Mouse (Mus musculus): ENCODE measurements around the gene Tbc1d22b. TPM values are rescaled to one million over a fixed set of nuclear protein-coding genes. Genes with fewer than 3 reads are reported as not detected.
"Not testable (repeated sequence)": the region's sequence is repeated elsewhere in the genome, so short reads cannot be mapped to it uniquely, and the experiment has no call there.

Tbc1d22b gene
- total RNA-seq (2021) = 1 to 10 TPM; 8.0 to 8.2 TPM
- long read RNA-seq, experiment 1, partial matches to known transcripts = 2 of 6 reads
- long read RNA-seq, experiment 1, other reads (novel, unspliced or antisense) = 0 of 6 reads
- long read RNA-seq, experiment 2, transcript Tbc1d22b-201 (13 exons, 3,595 nt) = major isoform, 8 of 14 reads
- long read RNA-seq, experiment 2, partial matches to known transcripts = 4 of 14 reads
- long read RNA-seq, experiment 2, other reads (novel, unspliced or antisense) = 2 of 14 reads

- intact Hi-C loops (cut with DNase I; ENCODE audit: low total_unique reads) = no loop called here
- peak; percentile 95 for DNase-seq
Observed at GRCm38 (mm10) chr17:29549543-29550428, at the start of gene Tbc1d22b, which contains the start of gene Gm17657. Gene Tbc1d22b, plus strand, starts transcription at chr17:29549785. Gene Gm17657, minus strand, starts transcription at chr17:29549638.

- no peak for DNase-seq
- intact Hi-C loops (cut with DNase I; ENCODE audit: low total_unique reads) = no loop called here
Observed at GRCm38 (mm10) chr17:29500243-29500740, 49.3 kb upstream of the Tbc1d22b start.

- no peak for DNase-seq
- intact Hi-C loops (cut with DNase I; ENCODE audit: low total_unique reads) = no loop called here
Observed at GRCm38 (mm10) chr17:29500802-29501469, 48.6 kb upstream of the Tbc1d22b start.

GRCm38 (mm10) chr17:29502005-29502668 is 47.4 kb upstream of the Tbc1d22b start:
- intact Hi-C loops (cut with DNase I; ENCODE audit: low total_unique reads) = no loop called here
- DNase-seq = no peak

- intact Hi-C loops (cut with DNase I; ENCODE audit: low total_unique reads) = no loop called here
- DNase-seq = no peak
Observed at GRCm38 (mm10) chr17:29502669-29503665, 46.6 kb upstream of the Tbc1d22b start.

GRCm38 (mm10) chr17:29503700-29504099 is 45.9 kb upstream of the Tbc1d22b start:
- no peak for DNase-seq
- intact Hi-C loops (cut with DNase I; ENCODE audit: low total_unique reads) = no loop called here

GRCm38 (mm10) chr17:29508927-29509608 is 40.5 kb upstream of the Tbc1d22b start:
- intact Hi-C loops (cut with DNase I; ENCODE audit: low total_unique reads) = no loop called here
- no peak for DNase-seq

- no peak for DNase-seq
- intact Hi-C loops (cut with DNase I; ENCODE audit: low total_unique reads) = loop anchor here (5.0 kb wide), 1 partner anchor 248 kb away; the partner anchor contains the start of gene Ppil1
Observed at GRCm38 (mm10) chr17:29510691-29511090, 38.9 kb upstream of the Tbc1d22b start.

GRCm38 (mm10) chr17:29513044-29513730 is 36.4 kb upstream of the Tbc1d22b start:
- peak; percentile 55 for DNase-seq
- intact Hi-C loops (cut with DNase I; ENCODE audit: low total_unique reads) = loop anchor here (5.0 kb wide), 1 partner anchor 251 kb away; the partner anchor contains the start of gene Ppil1

GRCm38 (mm10) chr17:29514435-29514834 is 35.1 kb upstream of the Tbc1d22b start:
- peak; percentile 64 for DNase-seq
- intact Hi-C loops (cut with DNase I; ENCODE audit: low total_unique reads) = loop anchor here (2.0 to 5.0 kb wide), 2 partner anchors 132 to 252 kb away; partner anchors contain the start of gene Ppil1

GRCm38 (mm10) chr17:29518665-29519064 is 30.9 kb upstream of the Tbc1d22b start:
- intact Hi-C loops (cut with DNase I; ENCODE audit: low total_unique reads); DNase-seq: not testable (repeated sequence)

- no peak for DNase-seq
- intact Hi-C loops (cut with DNase I; ENCODE audit: low total_unique reads) = no loop called here
Observed at GRCm38 (mm10) chr17:29519731-29520130, 29.9 kb upstream of the Tbc1d22b start.

- intact Hi-C loops (cut with DNase I; ENCODE audit: low total_unique reads) = no loop called here
- no peak for DNase-seq
Observed at GRCm38 (mm10) chr17:29525613-29526012, 24.0 kb upstream of the Tbc1d22b start.

GRCm38 (mm10) chr17:29528568-29529187 is 20.9 kb upstream of the Tbc1d22b start:
- DNase-seq = peak; percentile 25

GRCm38 (mm10) chr17:29530508-29530907 is 19.1 kb upstream of the Tbc1d22b start:
- intact Hi-C loops (cut with DNase I; ENCODE audit: low total_unique reads) = no loop called here

More at GRCm38 (mm10) chr17:29528568-29529187, 20.9 kb upstream of the Tbc1d22b start:
- intact Hi-C loops (cut with DNase I; ENCODE audit: low total_unique reads) = no loop called here

GRCm38 (mm10) chr17:29531278-29531677 is 18.3 kb upstream of the Tbc1d22b start:
- intact Hi-C loops (cut with DNase I; ENCODE audit: low total_unique reads) = no loop called here
- DNase-seq = no peak

More at GRCm38 (mm10) chr17:29530508-29530907, 19.1 kb upstream of the Tbc1d22b start:
- no peak for DNase-seq
